Mouse (Mus musculus) naive thymus-derived CD4-positive, alpha-beta T cell, adult 2 months (primary cell): ENCODE data around the gene Clec4g.
"Not testable (repeated sequence)": the region's sequence is repeated elsewhere in the genome, so short reads cannot be mapped to it uniquely, and the experiment has no call there.

Experiments used
- DNase-seq: peaks from one replicate; pipeline ENCODE4 v3.0.0-alpha.2; 2011; ENCODE audit warnings: low read depth

The Clec4g gene

GRCm38 (mm10) chr8:3720551-3720950 is at the start of gene Clec4g:
Gene Clec4g (minus strand): TSS chr8:3720651.
- no peak for DNase-seq

GRCm38 (mm10) chr8:3768641-3769040 is 48.2 kb upstream of the Clec4g start:
- not testable (repeated sequence) for DNase-seq

GRCm38 (mm10) chr8:3754261-3754850 is 33.9 kb upstream of the Clec4g start:
- DNase-seq, result peak; percentile 100

GRCm38 (mm10) chr8:3748761-3749160 is 28.3 kb upstream of the Clec4g start, which contains the start of gene Cd209a:
Gene Cd209a (minus strand): TSS chr8:3748984.
- DNase-seq, result no peak

- no peak for DNase-seq
Measured at GRCm38 (mm10) chr8:3736947-3737346, 16.5 kb upstream of the Clec4g start.

- no peak for DNase-seq
Measured at GRCm38 (mm10) chr8:3735599-3735998, 15.1 kb upstream of the Clec4g start.

GRCm38 (mm10) chr8:3734084-3734483 is 13.6 kb upstream of the Clec4g start:
- no peak for DNase-seq

- DNase-seq, result no peak
Measured at GRCm38 (mm10) chr8:3721041-3721440, 590 bp upstream of the Clec4g start.

GRCm38 (mm10) chr8:3718559-3718958 is 1.9 kb downstream of the Clec4g start:
- peak; percentile 72 for DNase-seq

- DNase-seq, result no peak
Measured at GRCm38 (mm10) chr8:3717321-3717954, 3.0 kb downstream of the Clec4g start.

GRCm38 (mm10) chr8:3711646-3712045 is 8.8 kb downstream of the Clec4g start:
- DNase-seq, result peak; percentile 43

- DNase-seq, result no peak
Measured at GRCm38 (mm10) chr8:3710312-3710711, 10.1 kb downstream of the Clec4g start.

GRCm38 (mm10) chr8:3707611-3708010 is 12.8 kb downstream of the Clec4g start:
- no peak for DNase-seq

GRCm38 (mm10) chr8:3705711-3706110 is 14.7 kb downstream of the Clec4g start:
- no peak for DNase-seq

- no peak for DNase-seq
Measured at GRCm38 (mm10) chr8:3701491-3701890, 19.0 kb downstream of the Clec4g start.

GRCm38 (mm10) chr8:3694121-3694520 is 26.3 kb downstream of the Clec4g start, which contains the start of gene Fcer2a:
Gene Fcer2a (minus strand): TSS chr8:3694175.
- no peak for DNase-seq

- DNase-seq, result no peak
Measured at GRCm38 (mm10) chr8:3690774-3691173, 29.7 kb downstream of the Clec4g start.

GRCm38 (mm10) chr8:3687537-3687936 is 32.9 kb downstream of the Clec4g start:
- DNase-seq, result no peak

- no peak for DNase-seq
Measured at GRCm38 (mm10) chr8:3685422-3685821, 35.0 kb downstream of the Clec4g start.

- no peak for DNase-seq
Measured at GRCm38 (mm10) chr8:3684530-3684929, 35.9 kb downstream of the Clec4g start.

- DNase-seq, result no peak
Measured at GRCm38 (mm10) chr8:3683408-3684176, 36.9 kb downstream of the Clec4g start.

- no peak for DNase-seq
Measured at GRCm38 (mm10) chr8:3682435-3682834, 38.0 kb downstream of the Clec4g start.

- no peak for DNase-seq
Measured at GRCm38 (mm10) chr8:3679656-3680055, 40.8 kb downstream of the Clec4g start.
